Mouse (Mus musculus) skeletal muscle tissue, postnatal 0 days (tissue): ENCODE measurements around the gene Aqr. TPM values are rescaled to one million over a fixed set of nuclear protein-coding genes. Genes with fewer than 3 reads are reported as not detected.

ENCODE experiments used
- microRNA-seq, 2 experiments: library from miRNA; unstranded; fragments of <30 nt; microRNA quantifications; one replicate each; pipeline ENCODE4; 2016
- polyA plus RNA-seq: library from polyadenylated mRNA; unstranded; fragments of >200 nt; fragmentation: Nextera tagmentation; extraction: Ambion mirVana; gene quantifications from 2 replicates; pipeline ENCODE4 v1.2.1, GENCODE M21; 2015

Gene Aqr
- polyA plus RNA-seq: 16.4 and 17.0 TPM in 2 replicates

DNA sequence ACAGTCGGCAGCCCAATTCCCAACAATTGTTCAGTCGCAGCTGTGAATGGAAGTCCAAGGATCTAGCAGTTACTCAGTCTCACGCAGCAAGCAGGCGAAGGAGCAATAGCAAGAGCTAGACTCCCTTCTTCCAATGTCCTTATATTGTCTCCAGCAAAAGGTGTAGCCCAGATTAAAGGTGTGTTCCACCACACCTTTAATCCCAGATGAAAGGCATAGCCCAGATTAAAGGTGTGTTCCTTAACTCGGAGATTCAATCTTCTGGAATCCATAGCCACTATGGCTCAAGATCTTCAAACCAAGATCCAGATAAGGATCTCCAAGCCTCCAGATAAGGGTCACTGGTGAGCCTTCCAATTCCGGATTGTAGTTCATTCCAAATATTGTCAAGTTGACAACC is at the start of gene Aqr:
Gene Aqr (minus strand): TSS at position 101 of the 400 bp plus-strand sequence.

DNA sequence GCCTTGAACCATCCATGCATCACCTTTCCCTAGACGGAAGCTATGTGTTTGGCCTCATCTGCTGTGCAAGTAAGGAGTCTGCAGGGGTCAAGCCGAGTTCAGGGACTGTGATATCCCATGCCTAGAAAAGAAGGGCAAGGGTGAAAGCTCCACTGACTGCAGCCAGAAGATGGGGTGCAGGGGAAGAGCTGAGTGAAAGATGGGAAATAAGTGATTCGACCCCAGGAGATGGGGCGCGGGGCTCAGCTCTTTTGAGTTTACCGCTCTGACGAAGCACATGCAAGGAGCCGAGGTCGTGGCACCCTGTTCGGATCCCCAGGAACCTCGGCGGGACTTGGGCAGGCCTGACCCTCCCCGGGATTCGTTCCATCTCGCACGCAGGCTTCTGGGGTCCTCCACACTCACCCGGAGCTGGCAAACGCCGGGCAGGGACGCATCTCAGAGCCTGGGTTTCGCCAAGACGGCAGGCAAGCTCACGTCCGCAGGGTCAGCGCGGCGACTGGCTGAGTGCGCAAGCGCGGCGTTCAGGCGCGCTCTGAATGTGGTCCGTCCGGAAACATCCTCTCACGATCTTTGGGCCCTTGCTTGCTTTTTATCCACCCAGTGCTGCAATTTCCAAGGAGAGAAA is 14.2 kb upstream of the Aqr start, which contains the start of gene Zfp770:
Gene Zfp770 (minus strand): TSS at position 538 of the 628 bp plus-strand sequence.

DNA sequence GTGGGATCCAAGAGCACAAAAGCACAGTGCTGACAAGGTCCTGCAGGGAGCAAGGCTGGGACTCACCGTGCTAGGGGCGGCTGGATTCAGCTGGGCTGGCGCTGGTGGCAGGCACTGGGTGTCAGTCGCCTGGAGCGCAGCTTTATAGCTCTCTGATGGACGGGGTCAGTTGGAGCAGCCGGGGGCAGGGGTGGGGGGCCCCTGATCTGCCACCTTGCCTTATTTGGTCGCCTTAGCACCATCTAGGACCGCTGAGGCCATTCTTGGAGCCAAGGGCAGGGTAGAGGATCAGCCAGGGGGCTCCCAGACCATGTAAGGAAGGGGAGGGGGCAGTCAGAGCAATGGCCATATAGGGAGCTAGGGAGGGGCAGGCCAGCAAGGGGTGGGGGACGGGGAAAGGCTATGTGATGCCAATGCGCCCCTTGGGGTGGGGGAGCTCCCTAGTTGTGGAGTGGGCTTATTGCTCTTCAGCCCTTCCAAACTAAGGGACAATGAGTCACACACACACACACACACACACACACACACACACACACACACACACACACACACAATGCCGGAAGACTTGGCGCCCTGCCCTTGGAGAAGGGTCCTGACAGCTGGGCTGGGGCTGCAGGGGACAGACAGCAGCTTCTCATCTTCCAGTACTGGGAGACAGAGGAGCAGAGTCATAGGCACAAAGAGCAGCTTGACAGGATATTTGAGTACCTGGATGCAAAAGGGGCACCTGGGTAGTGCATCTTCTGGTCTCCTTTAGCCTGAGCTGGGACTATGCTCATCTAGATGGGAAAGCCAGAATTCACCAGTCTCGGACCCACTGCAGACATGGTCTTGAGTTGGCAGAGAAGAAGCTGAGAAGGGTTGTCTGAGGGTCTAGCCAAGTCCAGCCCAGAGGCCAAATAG is 133.9 kb downstream of the Aqr start, which contains the start of gene Actc1:
Gene Actc1 (minus strand): TSS at position 853 of the 903 bp plus-strand sequence.

Small RNAs within 50 kb of the gene (microRNA-seq; reads per million reads assigned to microRNA genes)
- 0 to 0.21 reads per million in 2 experiments for gene Mir7002

Other genes starting within 250 kb of the Aqr start
- 0.05 TPM in 1 of 2 replicates, not detected in the other for gene Gjd2, start 173.4 kb downstream of the Aqr start, polyA plus RNA-seq
- gene Actc1, start 133.5 kb downstream of the Aqr start, polyA plus RNA-seq: 7,955 and 8,594 TPM in 2 replicates
- gene Zfp770, start 14.4 kb upstream of the Aqr start, polyA plus RNA-seq: 3.4 and 3.7 TPM in 2 replicates